Mouse (Mus musculus) neutrophil, adult 5-6 weeks (primary cell): Measurements from ENCODE around the gene Bcl9l. TPM values are rescaled to one million over a fixed set of nuclear protein-coding genes. Genes with fewer than 3 reads are reported as not detected.

Experiments
- ATAC-seq: fragments of 151-379, 151-347 bp; 2 replicates; pipeline ENCODE4 v1.8.0; 2017; ENCODE audit warnings: mild to moderate bottlenecking, moderate TSS enrichment; ENCODE audit not compliant: insufficient number of reproducible peaks, poor library complexity, low FRiP score, severe bottlenecking; ENCODE audit errors: extremely low read depth
- total RNA-seq: library from RNA; stranded (forward); fragments of 200-1000 nt; gene quantifications from 2 replicates; pipeline ENCODE4 v1.2.3, GENCODE M21; 2017

Bcl9l gene
- total RNA-seq, 1 experiment from 2014 or later: 18.3 TPM

- ATAC-seq: no peak
Observed at GRCm38 (mm10) chr9:44508124-44508619, 25.5 kb downstream of the Bcl9l start.

DNA sequence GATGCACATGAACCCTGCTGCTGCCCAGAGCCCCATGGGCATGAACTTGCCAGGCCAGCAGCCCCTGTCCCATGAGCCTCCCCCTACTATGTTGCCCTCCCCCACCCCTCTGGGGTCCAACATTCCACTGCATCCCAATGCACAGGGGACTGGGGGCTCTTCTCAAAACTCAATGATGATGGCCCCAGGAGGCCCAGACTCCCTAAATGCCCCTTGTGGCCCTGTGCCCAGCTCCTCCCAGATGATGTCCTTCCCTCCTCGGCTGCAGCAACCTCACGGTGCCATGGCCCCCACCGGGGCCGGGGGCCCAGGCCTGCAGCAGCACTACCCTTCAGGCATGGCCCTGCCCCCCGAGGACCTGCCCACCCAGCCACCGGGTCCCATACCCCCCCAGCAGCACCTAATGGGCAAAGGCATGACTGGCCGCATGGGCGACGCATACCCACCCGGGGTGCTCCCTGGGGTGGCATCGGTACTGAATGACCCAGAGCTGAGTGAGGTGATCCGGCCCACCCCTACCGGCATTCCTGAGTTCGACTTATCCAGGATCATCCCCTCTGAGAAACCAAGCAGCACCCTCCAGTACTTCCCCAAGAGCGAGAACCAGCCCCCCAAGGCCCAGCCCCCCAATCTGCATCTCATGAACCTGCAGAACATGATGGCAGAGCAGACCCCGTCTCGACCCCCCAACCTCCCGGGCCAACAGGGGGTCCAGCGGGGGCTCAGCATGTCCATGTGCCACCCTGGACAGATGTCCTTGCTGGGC lies 26.3 kb downstream of the Bcl9l start:
- no peak for ATAC-seq

GRCm38 (mm10) chr9:44509487-44510354 lies 27.1 kb downstream of the Bcl9l start:
- peak; percentile 52 for ATAC-seq

DNA sequence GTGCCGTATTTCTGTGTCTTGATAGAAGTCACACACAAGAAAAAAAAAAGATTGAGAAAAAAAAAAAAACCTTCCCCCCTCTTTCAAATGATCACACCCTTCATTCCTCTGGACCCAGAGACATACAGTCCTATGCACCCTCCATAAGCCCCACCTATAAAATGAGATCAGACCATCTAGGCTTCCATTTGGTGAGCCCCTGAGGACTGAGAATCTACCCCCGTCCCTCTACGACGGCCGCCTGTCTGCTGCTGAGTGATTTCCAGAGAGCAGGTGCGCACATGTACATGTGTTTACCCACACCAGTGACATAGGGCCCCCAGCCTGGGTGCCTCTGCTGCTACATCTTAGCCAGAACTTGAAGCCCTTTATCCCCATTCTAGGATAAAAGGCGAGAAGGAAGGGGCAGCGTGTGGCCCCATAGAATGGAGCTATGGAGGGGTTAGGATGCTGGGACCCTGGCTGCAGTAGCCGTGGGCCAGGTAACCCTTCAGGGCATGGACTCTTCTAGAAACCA lies 27.8 kb downstream of the Bcl9l start:
- no peak for ATAC-seq

DNA sequence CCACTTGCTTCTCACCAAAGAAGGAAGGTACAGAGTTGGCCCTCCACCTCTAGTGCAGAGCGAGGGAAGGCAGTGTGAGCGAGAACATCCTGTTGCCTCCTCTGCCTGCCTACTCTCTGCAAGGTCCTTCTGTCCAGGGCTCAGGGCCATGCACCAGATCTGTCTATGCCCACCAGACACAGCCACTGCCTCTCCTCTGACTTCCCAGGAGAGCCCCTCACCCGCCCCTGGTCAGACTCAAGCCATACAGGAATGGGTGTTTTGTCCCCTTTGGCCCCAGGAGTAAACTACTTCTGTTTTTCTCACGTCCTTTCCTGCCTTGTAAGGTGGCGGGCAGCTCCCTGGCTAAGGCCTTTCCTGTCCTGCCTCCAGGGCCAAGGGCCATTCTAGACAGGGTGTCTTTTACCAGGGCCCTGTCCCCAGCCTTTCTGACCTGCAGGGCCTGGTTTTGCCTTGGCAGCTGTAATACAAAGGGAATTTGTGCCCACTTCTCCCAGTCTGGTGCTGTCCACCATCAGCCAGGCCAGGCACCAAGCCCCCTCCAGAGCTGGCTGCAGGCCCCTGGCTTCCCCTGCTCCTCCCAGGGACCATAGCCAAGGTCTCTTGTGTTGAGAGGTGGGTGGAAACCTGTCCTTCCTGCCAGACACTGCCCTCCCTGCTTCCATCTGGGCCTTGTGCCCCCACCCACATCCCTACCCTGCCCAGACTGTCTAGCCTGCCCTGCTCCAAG lies 28.4 kb downstream of the Bcl9l start:
- no peak for ATAC-seq

DNA sequence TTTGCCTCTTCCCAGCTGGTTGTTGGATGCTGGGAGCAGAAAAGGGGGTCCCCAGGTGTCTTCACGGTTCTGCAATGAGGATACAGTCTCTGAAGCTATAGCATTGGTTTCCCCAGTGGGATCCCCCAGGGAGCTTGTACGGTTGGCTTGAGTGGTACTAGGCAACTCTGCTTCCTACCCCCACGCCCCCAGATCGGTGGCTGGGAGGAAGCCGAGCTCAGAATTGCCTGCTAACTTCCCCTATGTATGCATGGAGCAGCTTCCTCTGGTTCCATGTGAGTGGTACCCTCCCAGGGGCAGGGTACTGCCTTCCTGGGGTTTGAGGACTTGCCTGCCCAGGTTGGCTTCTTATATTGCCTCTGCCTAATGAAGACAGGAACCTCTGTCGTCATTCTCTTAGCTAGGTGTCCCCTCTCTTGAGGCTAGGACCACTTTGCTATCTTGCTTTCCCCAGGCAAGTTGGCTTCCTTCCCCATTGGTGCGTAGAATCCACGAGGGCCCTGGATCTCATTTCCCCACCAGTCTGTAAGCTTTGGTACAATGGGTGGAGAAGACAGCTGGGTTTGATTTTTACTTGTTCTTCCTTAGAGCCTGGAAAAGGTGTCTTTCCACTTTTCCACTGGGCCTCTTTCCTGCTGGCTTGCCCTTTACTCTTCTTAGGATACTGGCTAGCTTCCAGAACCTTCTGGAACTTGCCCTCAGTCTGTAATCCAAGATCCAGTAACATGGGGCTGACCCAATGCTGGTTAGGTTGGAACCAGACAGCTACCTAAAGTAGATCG lies 29.5 kb downstream of the Bcl9l start:
- peak; percentile 10; the same call in 1 of the 2 replicates for ATAC-seq

GRCm38 (mm10) chr9:44512717-44513003 lies 30.0 kb downstream of the Bcl9l start:
- ATAC-seq: no peak

DNA sequence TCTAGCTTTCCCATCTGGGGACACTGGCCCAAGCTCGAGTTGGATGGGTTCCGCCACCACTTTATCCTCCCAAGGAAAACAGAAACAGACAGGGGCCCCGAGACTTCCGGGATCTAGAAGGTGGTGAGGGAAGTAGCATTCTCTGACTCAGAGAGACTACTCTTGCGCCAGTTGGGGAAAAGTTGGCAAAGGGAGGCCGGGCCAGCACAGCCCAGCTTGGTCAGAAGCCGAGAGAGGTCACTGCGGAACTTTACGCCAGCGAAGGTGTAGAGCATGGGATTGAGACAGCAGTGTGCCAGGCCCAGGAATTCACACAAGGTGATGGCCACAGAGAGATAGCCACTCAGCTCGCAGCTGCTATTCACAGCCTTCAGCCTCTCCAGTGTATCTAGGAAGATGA lies 30.5 kb downstream of the Bcl9l start:
- no peak for ATAC-seq

GRCm38 (mm10) chr9:44513610-44514009 lies 31.0 kb downstream of the Bcl9l start:
- no peak for ATAC-seq

GRCm38 (mm10) chr9:44514147-44514546 lies 31.5 kb downstream of the Bcl9l start:
- ATAC-seq: no peak

DNA sequence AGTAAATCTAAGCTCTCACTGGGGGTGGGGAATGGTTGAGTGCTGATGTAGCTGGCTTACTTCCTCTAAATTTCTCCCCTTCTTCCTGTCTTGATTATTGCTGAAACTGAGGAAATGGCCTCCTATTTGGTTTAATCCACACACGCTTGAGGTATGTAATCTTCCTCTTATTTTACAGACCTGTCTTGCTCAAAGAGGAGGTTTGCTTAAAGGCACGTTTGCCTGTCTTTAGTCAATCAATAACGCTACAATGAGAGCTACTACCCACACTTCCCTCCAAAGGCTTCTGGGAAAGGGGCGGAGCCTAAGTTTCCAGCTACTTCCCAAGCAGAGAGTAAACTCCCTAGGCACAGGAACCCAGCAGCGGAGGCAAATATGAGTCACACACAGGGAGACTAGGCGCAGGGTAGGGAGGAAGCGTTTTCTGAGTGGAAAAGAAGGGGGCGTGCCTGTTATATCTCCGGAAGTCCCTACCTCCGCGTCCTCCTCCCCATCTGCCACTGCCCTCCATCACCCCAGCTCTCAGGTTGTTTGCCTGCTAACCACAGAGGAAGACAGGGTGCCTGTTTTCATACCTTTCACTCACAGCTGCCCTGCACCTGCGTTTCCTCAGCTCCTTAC lies 32.6 kb downstream of the Bcl9l start:
- peak; percentile 60 for ATAC-seq

DNA sequence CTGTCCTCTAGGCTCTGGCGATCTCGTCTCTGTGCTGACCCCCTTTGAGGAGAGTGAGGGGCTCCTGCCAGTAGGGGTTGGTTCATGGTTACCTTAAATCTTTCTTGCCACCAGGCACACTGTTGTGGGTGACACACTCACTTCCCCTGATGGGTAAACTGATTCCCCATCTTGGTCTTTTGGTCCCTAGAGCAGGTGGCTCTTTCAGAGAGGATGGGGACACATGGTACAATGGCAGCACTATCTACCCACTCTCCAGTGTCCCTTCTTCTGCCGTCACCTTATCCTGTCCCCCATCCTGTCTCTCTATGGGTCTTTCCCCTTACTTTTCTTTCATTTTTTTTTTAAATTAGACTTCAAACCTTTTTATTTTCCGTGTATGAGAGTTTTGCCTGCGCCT lies 33.3 kb downstream of the Bcl9l start:
- no peak for ATAC-seq

GRCm38 (mm10) chr9:44517368-44517767 lies 34.7 kb downstream of the Bcl9l start:
- ATAC-seq: no peak

- ATAC-seq: no peak
Observed at GRCm38 (mm10) chr9:44518068-44518467, 35.4 kb downstream of the Bcl9l start.

GRCm38 (mm10) chr9:44521927-44522326 lies 39.3 kb downstream of the Bcl9l start:
- ATAC-seq: peak; percentile 43

- no peak for ATAC-seq
Observed at GRCm38 (mm10) chr9:44523686-44524085, 41.1 kb downstream of the Bcl9l start.

DNA sequence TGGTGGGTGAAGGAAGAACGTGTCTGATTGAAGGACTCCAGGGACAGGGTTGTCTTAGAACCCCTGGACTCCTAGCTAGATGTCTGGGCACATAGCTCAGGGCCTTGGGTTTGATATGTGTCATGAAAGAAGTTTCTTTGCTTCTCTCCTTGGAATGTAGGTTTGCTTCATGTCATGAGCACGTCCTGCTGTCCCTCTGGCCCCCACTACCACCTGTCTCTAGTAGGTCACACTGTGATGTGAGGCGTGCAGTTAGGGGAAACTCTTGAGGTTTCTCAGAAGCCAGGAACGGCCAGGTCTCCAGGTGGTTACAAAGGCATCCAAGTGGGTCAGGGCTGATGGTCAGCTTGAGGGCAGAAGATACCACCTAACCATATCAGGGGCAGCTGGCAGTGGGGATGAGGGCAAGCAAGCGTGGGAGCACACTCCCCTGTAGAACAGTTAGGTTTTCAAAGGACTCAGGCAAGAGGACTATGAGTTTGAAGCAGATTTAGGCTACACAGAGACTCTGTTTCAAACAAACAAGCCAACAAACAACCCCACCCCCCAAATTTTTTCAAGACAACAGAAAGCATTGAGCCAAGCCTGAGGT lies 41.7 kb downstream of the Bcl9l start:
- no peak for ATAC-seq

- ATAC-seq: no peak
Observed at GRCm38 (mm10) chr9:44525001-44525400, 42.4 kb downstream of the Bcl9l start.
